Mouse (Mus musculus): ENCODE data around the gene Gm42674. TPM values are rescaled to one million over a fixed set of nuclear protein-coding genes. Genes with fewer than 3 reads are reported as not detected.

The Gm42674 gene
- not detected in 2 replicates for polyA plus RNA-seq (2014; fragmentation: Nextera tagmentation; extraction: Ambion mirVana)

GRCm38 (mm10) chr3:90601486-90602110 is at the start of gene Gm42674:
Gene Gm42674, plus strand, starts transcription at chr3:90601904.
- WGBS = 62% methylated on average over 11 of the region's 11 CpGs
- ATAC-seq (ENCODE audit: insufficient number of reproducible peaks, insufficient read depth, low FRiP score, low read depth) = no peak
- no peak within 1 kb of the TSS for H3K27ac ChIP-seq (replicated peaks in 1 of 2; ENCODE audit: control insufficient read depth in 1 of 2, insufficient read depth in 1 of 2, low read depth in 2 of 2, low read length in 2 of 2)

GRCm38 (mm10) chr3:90552231-90552630 is 49.5 kb upstream of the Gm42674 start:
- Histone ChIP-seq H3K27ac (replicated peaks in 1 of 2; ENCODE audit: control insufficient read depth in 1 of 2, insufficient read depth in 1 of 2, low read depth in 2 of 2, low read length in 2 of 2) (no peak overlapping the region), H3K4me3 (ENCODE audit: control insufficient read depth in 1 of 2, insufficient read depth in 1 of 2, low read depth in 1 of 2, low read length in 2 of 2) (no peak overlapping the region), H3K9ac (ENCODE audit: low read length) (no peak overlapping the region), H3K4me1 (ENCODE audit: control insufficient read depth in 2 of 2, insufficient read depth in 2 of 2, low read length in 2 of 2) (peaks cover 0 to 4% of the 10 kb centered on the region in 2 experiments; a peak in 1 of 4 replicates), H3K4me2 (ENCODE audit: low read length) (no peak overlapping the region), H3K36me3 (ENCODE audit: control insufficient read depth, insufficient read depth, low read length) (no peaks in the 10 kb centered on the region), H3K9me3 (ENCODE audit: control insufficient read depth, low read length) (no peaks in the 10 kb centered on the region), H3K27me3 (ENCODE audit: control insufficient read depth, insufficient read depth, low read length) (no peaks in the 10 kb centered on the region)
- 61% methylated on average over 2 of the region's 2 CpGs for WGBS
- ATAC-seq (ENCODE audit: insufficient number of reproducible peaks, insufficient read depth, low FRiP score, low read depth) = no peak

More at GRCm38 (mm10) chr3:90601486-90602110, at the start of gene Gm42674:
- no peak within 1 kb of the TSS for H3K9ac ChIP-seq (ENCODE audit: low read length)
- H3K4me1 ChIP-seq (ENCODE audit: control insufficient read depth in 2 of 2, insufficient read depth in 2 of 2, low read length in 2 of 2) = peaks cover 16 to 22% of the 10 kb centered on the region in 2 experiments
- no peaks in the 10 kb centered on the region for H3K36me3 ChIP-seq (ENCODE audit: control insufficient read depth, insufficient read depth, low read length)
- H3K4me3 ChIP-seq (ENCODE audit: control insufficient read depth in 1 of 2, insufficient read depth in 1 of 2, low read depth in 1 of 2, low read length in 2 of 2) = no peak within 1 kb of the TSS
- no peaks in the 10 kb centered on the region for H3K27me3 ChIP-seq (ENCODE audit: control insufficient read depth, insufficient read depth, low read length)
- no peaks in the 10 kb centered on the region for H3K9me3 ChIP-seq (ENCODE audit: control insufficient read depth, low read length)
- no peak within 1 kb of the TSS for H3K4me2 ChIP-seq (ENCODE audit: low read length)

GRCm38 (mm10) chr3:90555954-90556353 is 45.8 kb upstream of the Gm42674 start:
- no peak overlapping the region for H3K9ac ChIP-seq (ENCODE audit: low read length)
- H3K4me3 ChIP-seq (ENCODE audit: control insufficient read depth in 1 of 2, insufficient read depth in 1 of 2, low read depth in 1 of 2, low read length in 2 of 2) = no peak overlapping the region
- no peak for ATAC-seq (ENCODE audit: insufficient number of reproducible peaks, insufficient read depth, low FRiP score, low read depth)
- H3K27ac ChIP-seq (replicated peaks in 1 of 2; ENCODE audit: control insufficient read depth in 1 of 2, insufficient read depth in 1 of 2, low read depth in 2 of 2, low read length in 2 of 2) = no peak overlapping the region
- H3K27me3 ChIP-seq (ENCODE audit: control insufficient read depth, insufficient read depth, low read length) = no peaks in the 10 kb centered on the region
- no peak overlapping the region for H3K4me2 ChIP-seq (ENCODE audit: low read length)
- no peaks in the 10 kb centered on the region for H3K9me3 ChIP-seq (ENCODE audit: control insufficient read depth, low read length)
- no peaks in the 10 kb centered on the region for H3K36me3 ChIP-seq (ENCODE audit: control insufficient read depth, insufficient read depth, low read length)
- H3K4me1 ChIP-seq (ENCODE audit: control insufficient read depth in 2 of 2, insufficient read depth in 2 of 2, low read length in 2 of 2) = no peaks in the 10 kb centered on the region
- WGBS = 73% methylated on average over 5 of the region's 5 CpGs

- Histone ChIP-seq H3K27ac (replicated peaks in 1 of 2; ENCODE audit: control insufficient read depth in 1 of 2, insufficient read depth in 1 of 2, low read depth in 2 of 2, low read length in 2 of 2) (no peak within 1 kb of the TSS), H3K36me3 (ENCODE audit: control insufficient read depth, insufficient read depth, low read length) (no peaks in the 10 kb centered on the region), H3K9me3 (ENCODE audit: control insufficient read depth, low read length) (no peaks in the 10 kb centered on the region), H3K4me1 (ENCODE audit: control insufficient read depth in 2 of 2, insufficient read depth in 2 of 2, low read length in 2 of 2) (no peaks in the 10 kb centered on the region), H3K4me3 (ENCODE audit: control insufficient read depth in 1 of 2, insufficient read depth in 1 of 2, low read depth in 1 of 2, low read length in 2 of 2) (no peak within 1 kb of the TSS), H3K9ac (ENCODE audit: low read length) (no peak within 1 kb of the TSS), H3K4me2 (ENCODE audit: low read length) (no peak within 1 kb of the TSS), H3K27me3 (ENCODE audit: control insufficient read depth, insufficient read depth, low read length) (no peaks in the 10 kb centered on the region)
- no peak for ATAC-seq (ENCODE audit: insufficient number of reproducible peaks, insufficient read depth, low FRiP score, low read depth)
- 82% methylated on average over 6 of the region's 6 CpGs for WGBS
These were observed 41.6 kb upstream of the Gm42674 start, which contains the start of gene S100a3 for GRCm38 (mm10) chr3:90560008-90560628. Gene S100a3, plus strand, starts transcription at chr3:90560578.

GRCm38 (mm10) chr3:90574691-90575090 is 27.0 kb upstream of the Gm42674 start:
- Histone ChIP-seq H3K4me1 (ENCODE audit: control insufficient read depth in 2 of 2, insufficient read depth in 2 of 2, low read length in 2 of 2) (no peaks in the 10 kb centered on the region; a peak in 1 of 4 replicates), H3K4me2 (ENCODE audit: low read length) (no peak overlapping the region), H3K27me3 (ENCODE audit: control insufficient read depth, insufficient read depth, low read length) (no peaks in the 10 kb centered on the region), H3K36me3 (ENCODE audit: control insufficient read depth, insufficient read depth, low read length) (no peaks in the 10 kb centered on the region), H3K9me3 (ENCODE audit: control insufficient read depth, low read length) (no peaks in the 10 kb centered on the region), H3K4me3 (ENCODE audit: control insufficient read depth in 1 of 2, insufficient read depth in 1 of 2, low read depth in 1 of 2, low read length in 2 of 2) (no peak overlapping the region), H3K9ac (ENCODE audit: low read length) (no peak overlapping the region), H3K27ac (replicated peaks in 1 of 2; ENCODE audit: control insufficient read depth in 1 of 2, insufficient read depth in 1 of 2, low read depth in 2 of 2, low read length in 2 of 2) (no peak overlapping the region)
- WGBS = 68% methylated on average over 5 of the region's 5 CpGs
- no peak for ATAC-seq (ENCODE audit: insufficient number of reproducible peaks, insufficient read depth, low FRiP score, low read depth)

GRCm38 (mm10) chr3:90575320-90575719 is 26.4 kb upstream of the Gm42674 start:
- H3K27ac ChIP-seq (replicated peaks in 1 of 2; ENCODE audit: control insufficient read depth in 1 of 2, insufficient read depth in 1 of 2, low read depth in 2 of 2, low read length in 2 of 2) = no peak overlapping the region
- H3K27me3 ChIP-seq (ENCODE audit: control insufficient read depth, insufficient read depth, low read length) = no peaks in the 10 kb centered on the region
- H3K9me3 ChIP-seq (ENCODE audit: control insufficient read depth, low read length) = no peaks in the 10 kb centered on the region
- no peak overlapping the region for H3K4me3 ChIP-seq (ENCODE audit: control insufficient read depth in 1 of 2, insufficient read depth in 1 of 2, low read depth in 1 of 2, low read length in 2 of 2)
- WGBS = 73% methylated on average over 3 of the region's 3 CpGs
- no peak for ATAC-seq (ENCODE audit: insufficient number of reproducible peaks, insufficient read depth, low FRiP score, low read depth)
- no peaks in the 10 kb centered on the region for H3K36me3 ChIP-seq (ENCODE audit: control insufficient read depth, insufficient read depth, low read length)
- no peak overlapping the region for H3K9ac ChIP-seq (ENCODE audit: low read length)
- no peaks in the 10 kb centered on the region; a peak in 1 of 4 replicates for H3K4me1 ChIP-seq (ENCODE audit: control insufficient read depth in 2 of 2, insufficient read depth in 2 of 2, low read length in 2 of 2)
- no peak overlapping the region for H3K4me2 ChIP-seq (ENCODE audit: low read length)

GRCm38 (mm10) chr3:90576351-90577001 is 25.2 kb upstream of the Gm42674 start:
- H3K36me3 ChIP-seq (ENCODE audit: control insufficient read depth, insufficient read depth, low read length) = no peaks in the 10 kb centered on the region
- H3K9ac ChIP-seq (ENCODE audit: low read length) = no peak overlapping the region
- no peak overlapping the region for H3K4me2 ChIP-seq (ENCODE audit: low read length)
- no peak overlapping the region for H3K4me3 ChIP-seq (ENCODE audit: control insufficient read depth in 1 of 2, insufficient read depth in 1 of 2, low read depth in 1 of 2, low read length in 2 of 2)
- 59% methylated on average over 10 of the region's 10 CpGs for WGBS
- H3K9me3 ChIP-seq (ENCODE audit: control insufficient read depth, low read length) = no peaks in the 10 kb centered on the region
- no peaks in the 10 kb centered on the region; a peak in 1 of 4 replicates for H3K4me1 ChIP-seq (ENCODE audit: control insufficient read depth in 2 of 2, insufficient read depth in 2 of 2, low read length in 2 of 2)
- no peaks in the 10 kb centered on the region for H3K27me3 ChIP-seq (ENCODE audit: control insufficient read depth, insufficient read depth, low read length)
- no peak overlapping the region for H3K27ac ChIP-seq (replicated peaks in 1 of 2; ENCODE audit: control insufficient read depth in 1 of 2, insufficient read depth in 1 of 2, low read depth in 2 of 2, low read length in 2 of 2)
- no peak for ATAC-seq (ENCODE audit: insufficient number of reproducible peaks, insufficient read depth, low FRiP score, low read depth)

All from heart, embryonic 14.5 days (tissue).